Mouse (Mus musculus): ENCODE measurements at regions not wholly inside any gene's neighbourhood (a gene's known extent, or its start where the extent isn't known, plus 50 kb on each side); places are given as distances from the start of the nearest gene placed in this dataset.
A peak's percentile ranks its signal among the peaks of the same experiment; 100 is the strongest.

- no peak for DNase-seq (ENCODE audit: low spot score)
Observed at GRCm38 (mm10) chr8:10768181-10768580, 240.1 kb downstream of the Irs2 start.

- no peak for DNase-seq (ENCODE audit: low spot score)
Observed at GRCm38 (mm10) chr8:10763907-10764306, 244.4 kb downstream of the Irs2 start.

GRCm38 (mm10) chr8:10761694-10762305 lies 246.5 kb downstream of the Irs2 start:
- DNase-seq (ENCODE audit: low spot score): no peak

DNA sequence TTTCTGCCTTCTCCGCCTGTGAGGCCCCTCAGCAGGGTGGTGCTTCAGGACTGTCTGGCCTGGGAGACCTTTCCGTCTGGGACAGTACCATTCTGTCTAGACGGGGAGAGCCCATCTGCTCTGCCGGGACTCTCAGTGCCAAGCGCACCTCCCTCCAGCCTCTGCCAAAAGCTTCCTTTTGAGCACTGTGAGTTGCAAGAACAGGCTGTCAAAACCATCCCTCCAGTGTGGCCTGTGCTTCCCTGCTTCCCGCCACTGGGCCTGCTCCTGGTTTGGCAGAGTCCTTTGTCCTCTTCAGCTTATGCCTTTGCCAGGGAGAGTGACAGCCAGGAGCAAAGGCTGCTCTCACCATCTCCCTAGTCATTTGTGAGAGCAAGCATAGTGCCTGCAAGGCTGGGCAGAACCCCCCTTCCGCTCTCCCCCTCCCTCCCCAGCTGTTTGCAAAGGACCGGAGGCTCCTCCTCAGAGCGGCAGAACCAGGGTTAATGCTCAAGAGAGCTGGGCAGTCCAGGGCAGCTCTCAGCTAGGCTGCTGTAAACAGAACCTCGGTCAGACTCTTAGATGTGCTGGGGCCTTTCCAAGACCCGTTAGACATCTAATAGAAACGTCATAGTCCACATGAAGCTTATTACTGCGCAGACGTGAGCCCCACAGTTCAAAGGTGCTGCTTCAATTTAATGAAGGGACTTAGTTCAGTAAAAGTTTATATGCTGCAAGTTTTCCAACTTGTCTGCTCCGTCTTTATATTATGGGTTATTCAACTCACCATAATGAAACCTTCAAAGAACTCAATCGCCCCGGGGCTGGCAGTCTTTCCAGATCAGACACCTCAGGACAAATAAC lies 247.2 kb downstream of the Irs2 start:
- peak; percentile 11 for DNase-seq (ENCODE audit: low spot score)

DNA sequence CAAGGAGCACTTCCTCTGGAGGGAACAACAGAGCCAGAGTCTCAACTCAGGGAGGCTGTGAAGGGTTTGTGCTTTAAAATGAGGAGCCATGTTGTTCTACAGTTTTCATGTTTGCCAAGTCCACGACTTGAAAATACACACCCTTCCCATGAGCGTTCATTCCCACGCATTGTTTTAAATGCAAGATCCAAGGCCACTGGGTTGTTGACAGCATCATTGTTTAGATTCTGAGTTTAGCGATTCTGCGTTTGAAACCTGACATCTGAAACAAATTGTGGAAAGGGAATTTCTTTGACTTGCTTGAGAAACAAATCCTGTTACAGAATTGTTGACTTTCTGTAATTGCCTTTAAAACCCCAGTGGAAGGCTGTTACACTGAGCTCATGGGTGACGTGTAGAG lies 248.0 kb downstream of the Irs2 start:
- no peak for DNase-seq (ENCODE audit: low spot score)

GRCm38 (mm10) chr8:10758151-10758550 lies 250.1 kb downstream of the Irs2 start:
- DNase-seq (ENCODE audit: low spot score): no peak

- DNase-seq (ENCODE audit: low spot score): no peak
Observed at GRCm38 (mm10) chr8:10754986-10755308, 253.3 kb downstream of the Irs2 start.

- DNase-seq (ENCODE audit: low spot score): no peak
Observed at GRCm38 (mm10) chr8:10754232-10754985, 253.8 kb downstream of the Irs2 start.

GRCm38 (mm10) chr8:10753056-10753455 lies 255.2 kb downstream of the Irs2 start:
- no peak for DNase-seq (ENCODE audit: low spot score)

GRCm38 (mm10) chr8:10747150-10747549 lies 261.1 kb downstream of the Irs2 start:
- DNase-seq (ENCODE audit: low spot score): no peak

GRCm38 (mm10) chr8:10743241-10743640 lies 265.0 kb downstream of the Irs2 start:
- no peak for DNase-seq (ENCODE audit: low spot score)

GRCm38 (mm10) chr8:10740837-10741236 lies 267.4 kb downstream of the Irs2 start:
- DNase-seq (ENCODE audit: low spot score): no peak

DNA sequence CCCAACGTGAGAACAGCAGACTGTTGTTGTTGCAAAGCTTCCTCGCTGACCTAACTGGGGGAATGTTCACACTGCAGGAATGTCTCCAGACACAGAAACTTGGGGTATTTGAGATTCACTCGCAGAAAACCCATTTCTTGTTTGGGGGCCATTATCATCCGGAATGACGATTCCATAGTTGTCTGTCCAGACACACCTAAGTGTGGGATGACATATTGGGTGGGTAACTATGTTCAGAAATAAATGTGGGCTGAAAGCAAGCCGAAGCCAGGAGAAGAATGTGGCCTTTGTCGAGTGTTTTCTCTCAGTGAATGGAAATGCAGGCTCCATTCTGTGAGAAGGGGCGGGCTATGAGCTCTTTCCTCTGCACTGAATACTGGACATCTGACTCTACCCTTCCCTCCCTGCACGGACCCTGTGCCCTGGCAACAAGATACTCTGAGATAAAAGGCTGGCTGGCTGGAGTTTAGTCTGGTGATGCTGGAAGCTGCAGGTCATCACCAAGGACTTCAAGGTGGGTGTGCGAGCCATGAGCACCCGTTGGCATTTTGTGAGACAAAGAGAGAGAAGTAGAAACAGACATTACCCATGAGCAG lies 269.7 kb downstream of the Irs2 start:
- no peak for DNase-seq (ENCODE audit: low spot score)

- no peak for DNase-seq (ENCODE audit: low spot score)
Observed at GRCm38 (mm10) chr8:10734746-10735145, 273.5 kb downstream of the Irs2 start.

DNA sequence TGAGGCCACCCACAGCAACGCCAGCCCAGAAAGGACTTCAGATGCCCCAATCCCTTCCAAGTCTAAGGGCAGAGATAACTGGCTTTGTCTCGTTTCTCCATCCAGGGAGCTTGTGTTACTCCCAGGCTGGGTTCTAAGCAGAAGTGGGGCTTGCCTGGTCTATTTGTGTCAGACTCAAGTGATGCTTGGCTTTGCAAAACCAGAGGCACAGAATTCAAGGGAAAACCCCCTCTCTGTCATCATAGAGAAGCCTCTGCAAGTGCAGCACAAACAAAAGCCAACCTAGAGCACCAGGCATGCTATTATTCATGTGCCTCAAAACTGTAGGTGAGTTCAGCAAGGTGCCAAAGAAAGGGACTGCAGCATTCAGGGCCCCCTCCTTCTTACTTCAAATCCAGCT lies 284.9 kb downstream of the Irs2 start:
- DNase-seq (ENCODE audit: low spot score): no peak

DNA sequence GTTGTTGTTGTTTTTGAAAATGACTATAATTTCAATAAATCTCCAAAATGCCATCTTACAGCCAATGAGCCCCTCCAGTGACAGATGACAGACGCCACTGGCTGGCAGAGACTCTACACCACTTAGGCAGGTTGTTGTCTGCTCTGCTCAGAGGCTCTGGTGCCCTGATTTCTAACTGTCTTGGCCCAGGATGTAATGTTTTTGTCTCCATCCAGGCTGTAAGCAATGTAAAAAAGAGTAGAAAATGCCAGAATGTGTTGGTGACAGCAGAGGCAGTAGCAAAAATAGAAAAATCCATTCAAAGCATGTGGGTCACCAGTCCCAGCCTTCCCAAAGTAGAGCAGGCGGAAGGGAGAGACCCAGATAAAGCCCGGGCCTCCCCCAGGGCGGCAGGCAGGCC lies 285.5 kb downstream of the Irs2 start:
- DNase-seq (ENCODE audit: low spot score): no peak

GRCm38 (mm10) chr8:10722342-10722741 lies 285.9 kb downstream of the Irs2 start:
- no peak for DNase-seq (ENCODE audit: low spot score)

DNA sequence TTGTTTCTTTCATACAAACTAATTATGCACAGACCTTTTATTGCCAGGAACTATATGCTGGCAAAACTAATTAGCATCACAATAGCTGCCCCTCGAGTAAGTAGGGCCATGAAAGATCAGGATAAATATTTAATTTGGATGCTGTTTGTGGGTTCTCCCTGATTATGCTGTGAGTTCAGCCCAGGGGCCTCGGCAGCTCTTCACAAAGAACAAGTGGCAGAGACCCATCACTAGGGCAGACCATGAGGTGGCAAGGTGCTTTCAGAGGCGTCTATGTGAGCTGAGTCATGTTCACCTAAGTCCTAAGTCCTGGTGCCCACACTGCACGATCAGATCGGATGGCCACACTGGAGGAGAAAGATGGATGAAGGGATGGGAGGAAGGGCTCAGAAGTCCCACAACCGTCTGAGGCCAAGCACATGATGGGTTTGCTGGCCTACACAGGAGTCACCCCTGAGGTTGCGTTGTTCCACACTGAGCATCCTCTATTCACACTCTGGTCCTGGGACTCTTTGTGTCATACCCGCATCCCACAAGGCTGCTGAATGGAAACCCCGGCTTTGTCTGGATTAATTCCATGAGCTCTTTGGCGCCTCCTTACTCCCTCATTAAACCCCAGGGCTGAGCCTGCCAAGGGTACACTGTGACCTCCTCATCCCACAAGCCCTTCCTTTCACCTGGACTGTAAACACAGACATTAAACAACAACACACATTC lies 287.0 kb downstream of the Irs2 start:
- DNase-seq (ENCODE audit: low spot score): no peak

DNA sequence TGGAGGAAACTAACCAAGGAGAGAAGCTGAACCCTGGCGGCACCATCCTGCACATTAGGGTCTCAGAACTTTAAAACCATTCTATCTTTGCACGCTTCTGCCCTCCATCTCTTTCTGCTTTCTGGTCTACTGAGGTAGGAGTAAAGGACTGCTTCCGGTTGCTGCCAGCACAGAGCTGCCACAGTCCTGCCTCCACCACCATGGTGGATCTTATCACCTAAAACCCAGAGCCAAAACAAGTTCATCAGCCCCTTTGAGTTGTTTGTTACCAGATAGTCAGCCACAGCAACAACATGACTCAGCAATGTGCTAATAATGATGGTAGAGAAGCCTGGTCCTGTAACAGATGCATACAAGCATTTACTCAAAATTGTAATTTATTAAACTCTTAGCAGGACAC lies 287.9 kb downstream of the Irs2 start:
- no peak for DNase-seq (ENCODE audit: low spot score)

DNA sequence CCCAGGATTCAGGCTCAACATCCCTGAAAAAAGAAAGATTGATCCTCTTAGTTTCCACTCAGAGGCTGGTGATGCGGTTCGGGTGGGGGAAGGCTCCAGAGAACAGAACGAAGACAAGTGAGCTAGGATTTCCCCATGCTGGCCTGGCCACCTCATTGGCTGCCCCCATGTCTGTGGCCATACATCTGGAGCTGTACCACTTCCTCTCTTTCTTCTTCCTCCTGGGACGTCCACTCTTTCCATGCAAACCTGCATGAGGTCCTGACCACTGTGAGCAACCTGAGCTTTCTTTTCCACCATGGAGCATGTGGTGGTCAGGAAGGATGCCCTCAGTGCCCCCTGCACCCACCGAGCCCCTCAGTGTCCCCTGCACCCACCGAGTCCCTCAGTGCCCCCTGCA lies 288.8 kb downstream of the Irs2 start:
- DNase-seq (ENCODE audit: low spot score): no peak

- DNase-seq (ENCODE audit: low spot score): no peak
Observed at GRCm38 (mm10) chr8:10717297-10717696, 291.0 kb downstream of the Irs2 start.

GRCm38 (mm10) chr8:10716161-10716560 lies 292.1 kb downstream of the Irs2 start:
- no peak for DNase-seq (ENCODE audit: low spot score)

All from ovary, postnatal 14 days (tissue).